In the genomic region with DNA sequence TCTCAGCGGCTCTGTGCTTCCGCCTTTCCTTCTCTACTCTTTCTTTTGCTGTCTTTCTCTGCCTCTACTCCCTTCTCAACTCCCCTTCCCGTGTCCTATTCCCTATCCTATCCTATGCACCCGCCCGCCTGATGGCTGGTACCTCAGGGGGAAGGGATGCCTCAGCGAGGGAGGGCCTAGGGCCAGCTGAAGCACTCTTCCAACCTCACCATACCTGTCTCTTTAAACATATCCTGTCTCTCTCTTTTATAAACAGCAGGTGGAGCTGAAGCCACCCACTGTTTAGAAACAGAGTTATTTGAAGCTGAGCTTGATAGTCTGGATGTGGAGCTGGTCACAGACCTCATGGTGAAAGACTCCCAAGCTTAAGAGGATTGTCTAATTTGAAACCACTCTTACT, we compare ENCODE assay signal across 35 mouse cellular contexts. TPM values are rescaled to one million over a fixed set of nuclear protein-coding genes. Genes with fewer than 3 reads are reported as not detected.
DNase-seq lines count a peak whose midpoint lies in the region; ATAC-seq and TF ChIP-seq lines count a peak whose summit lies in the region.
"Had no signal": no experiment of that assay in that cellular context is flagged by ENCODE, and none has a peak within 500 bp of the region (broad histone marks: within the 10 kb centered on the region; RNA-seq: fewer than 3 reads in every experiment).

No protein-coding gene starts in this region.

- TF ChIP-seq POLR2A in ES-Bruce4 (IDR thresholded peaks at IDR 0.05; ENCODE audit: insufficient read depth, low read length), result no peak

- no peaks in the 10 kb centered on the region for H3K4me1 ChIP-seq in ES-Bruce4 (ENCODE audit: control insufficient read depth, insufficient read depth, low read length)
- H3K4me1 ChIP-seq in stomach, postnatal 0 days (replicated peaks; ENCODE audit: control insufficient read depth, insufficient read depth), result no peaks in the 10 kb centered on the region
- no peaks in the 10 kb centered on the region for H3K4me1 ChIP-seq in forebrain, embryonic 13.5 days
- H3K4me1 ChIP-seq: embryonic facial prominence, embryonic 10.5 days; forebrain, embryonic 10.5 days; hindbrain, embryonic 13.5 days; limb, embryonic 12.5 days had no signal

- no peak overlapping the region for H3K27ac ChIP-seq in layer of hippocampus, adult 2 months
- no peak overlapping the region for H3K27ac ChIP-seq in ES-Bruce4 (ENCODE audit: insufficient read depth, low read length)
- no peak overlapping the region for H3K27ac ChIP-seq in stomach, postnatal 0 days (replicated peaks)
- no peak overlapping the region for H3K27ac ChIP-seq in forebrain, embryonic 13.5 days
- H3K27ac ChIP-seq: embryonic facial prominence, embryonic 10.5 days; forebrain, embryonic 10.5 days; hindbrain, embryonic 13.5 days; limb, embryonic 12.5 days; macrophage had no signal

- no peak for TF ChIP-seq EP300 in ES-Bruce4 (IDR thresholded peaks at IDR 0.05; ENCODE audit: insufficient read depth, low read depth, low read length)
- TF ChIP-seq EP300 in stomach, postnatal 0 days (optimal IDR thresholded peaks at IDR 0.05), result no peak

- H3K9ac ChIP-seq in ES-Bruce4 (ENCODE audit: low read depth, poor library complexity, severe bottlenecking), result no peak overlapping the region
- no peak overlapping the region for H3K9ac ChIP-seq in stomach, postnatal 0 days (ENCODE audit: low read length)
- no peak overlapping the region for H3K9ac ChIP-seq in forebrain, embryonic 13.5 days
- H3K9ac ChIP-seq: forebrain, postnatal 0 days; hindbrain, embryonic 13.5 days; limb, embryonic 12.5 days had no signal

- ATAC-seq in stomach, postnatal 0 days (ENCODE audit: low FRiP score, low TSS enrichment), result no peak
- ATAC-seq in forebrain, embryonic 13.5 days, result no peak
- ATAC-seq: forebrain, postnatal 0 days; inflammation-experienced regulatory T-cells, adult 6 months; lung, postnatal 0 days had no signal

- no peak for DNase-seq in layer of hippocampus, adult 2 months (ENCODE audit: low spot score in 2 of 2)
- DNase-seq in layer of hippocampus, adult 9-10 months (ENCODE audit: low spot score), result no peak
- DNase-seq in R1 (ENCODE audit: low read depth, low spot score), result peak; percentile 72
- DNase-seq in stomach, postnatal 0 days (ENCODE audit: low spot score), result no peak
- DNase-seq in left cerebral cortex, adult 9 months (ENCODE audit: low spot score in 2 of 2), result no peak
- DNase-seq: adrenal gland, postnatal 25 days; B cell, adult 2 months; cerebellum, adult 9-10 months; forebrain, postnatal 0 days; gastrocnemius, postnatal 14 days; heart, postnatal 36 days; kidney, adult 8-10 months; kidney, postnatal 10 days; layer of hippocampus, postnatal 36 days; right cerebral cortex, postnatal 14 days; spleen, adult 18-20 months had no signal

- H3K4me3 ChIP-seq in layer of hippocampus, adult 2 months, result no peak overlapping the region
- peak overlapping the region; percentile 76 for H3K4me3 ChIP-seq in ES-Bruce4 (ENCODE audit: low read depth, low read length)
- no peak overlapping the region for H3K4me3 ChIP-seq in stomach, postnatal 0 days (ENCODE audit: low read depth, low read length)
- no peak overlapping the region for H3K4me3 ChIP-seq in forebrain, embryonic 13.5 days
- H3K4me3 ChIP-seq: embryonic facial prominence, embryonic 10.5 days; forebrain, embryonic 10.5 days; hindbrain, embryonic 13.5 days; limb, embryonic 12.5 days had no signal

- no peaks in the 10 kb centered on the region for H3K9me3 ChIP-seq in ES-Bruce4 (replicated peaks; ENCODE audit: control insufficient read depth, insufficient read depth, low read length, poor library complexity, severe bottlenecking)
- no peaks in the 10 kb centered on the region for H3K9me3 ChIP-seq in stomach, postnatal 0 days (ENCODE audit: control insufficient read depth, low read length)
- H3K9me3 ChIP-seq in forebrain, embryonic 13.5 days (replicated peaks), result 0 out of 2 replicates have a peak, but pooled peaks cover 4% of the 10 kb centered on the region
- H3K9me3 ChIP-seq: hindbrain, embryonic 13.5 days; limb, embryonic 12.5 days had no signal

- no peak overlapping the region for H3K4me2 ChIP-seq in stomach, postnatal 0 days (replicated peaks; ENCODE audit: low read depth)
- H3K4me2 ChIP-seq in forebrain, embryonic 13.5 days, result no peak overlapping the region
- H3K4me2 ChIP-seq: hindbrain, embryonic 13.5 days; limb, embryonic 12.5 days; midbrain, embryonic 11.5 days had no signal

- H3K36me3 ChIP-seq in ES-Bruce4 (ENCODE audit: control insufficient read depth, insufficient read depth, low read length, poor library complexity, severe bottlenecking), result no peaks in the 10 kb centered on the region
- no peaks in the 10 kb centered on the region for H3K36me3 ChIP-seq in stomach, postnatal 0 days (ENCODE audit: control insufficient read depth, insufficient read depth, low read length)
- H3K36me3 ChIP-seq in forebrain, embryonic 13.5 days (ENCODE audit: poor library complexity, severe bottlenecking), result no peaks in the 10 kb centered on the region
- H3K36me3 ChIP-seq: embryonic facial prominence, embryonic 10.5 days; forebrain, embryonic 10.5 days; hindbrain, embryonic 13.5 days; limb, embryonic 12.5 days had no signal

- no peaks in the 10 kb centered on the region for H3K27me3 ChIP-seq in ES-Bruce4 (ENCODE audit: control insufficient read depth, insufficient read depth, low read length, poor library complexity, severe bottlenecking)
- H3K27me3 ChIP-seq in stomach, postnatal 0 days (ENCODE audit: control insufficient read depth, insufficient read depth, low read length), result no peaks in the 10 kb centered on the region
- no peaks in the 10 kb centered on the region for H3K27me3 ChIP-seq in forebrain, embryonic 13.5 days
- H3K27me3 ChIP-seq: CH12.LX; hindbrain, embryonic 13.5 days; limb, embryonic 12.5 days had no signal

- TF ChIP-seq CTCF in layer of hippocampus, adult 2 months (conservative IDR thresholded peaks at IDR 0.05), result 0 out of 2 replicates have a peak, but pooled peaks have one; percentile 5
- TF ChIP-seq CTCF in ES-Bruce4 (IDR thresholded peaks at IDR 0.05; ENCODE audit: low read depth, low read length), result no peak
- 0 out of 2 replicates have a peak, but pooled peaks have one; percentile 14 for TF ChIP-seq CTCF in stomach, postnatal 0 days (IDR thresholded peaks at IDR 0.05; ENCODE audit: low read depth)

- WGBS in stomach, postnatal 0 days, result 96% methylated on average over 6 of the region's 6 CpGs
- WGBS in forebrain, embryonic 13.5 days, result 92% methylated on average over 6 of the region's 6 CpGs

RNA-seq across cellular contexts. Expression of a gene that starts 6.4 kb away (rescaled TPM):
- total RNA-seq in layer of hippocampus, adult 2 months (2021), result not detected
- polyA plus RNA-seq in ES-Bruce4 (2011; ENCODE audit: insufficient read depth, insufficient read length, low read depth, missing spikeins), result 0.82 and 1.8 TPM in 2 replicates
- 1.4 and 2.6 TPM in 2 replicates for polyA plus RNA-seq in stomach, postnatal 0 days (2015; fragmentation: Nextera tagmentation; extraction: Ambion mirVana)
- not detected in 2 replicates for polyA plus RNA-seq in forebrain, embryonic 13.5 days (2015; fragmentation: Nextera tagmentation; extraction: Ambion mirVana)
- total RNA-seq: CH12.LX; gastrocnemius, postnatal 14 days; heart, adult 8-10 months; heart, postnatal 36 days had no signal
- polyA plus RNA-seq: forebrain, embryonic 10.5 days; forebrain, postnatal 0 days; heart, embryonic 14.5 days; hindbrain, embryonic 13.5 days; inflammation-experienced regulatory T-cells, adult 6 months; limb, embryonic 12.5 days; macrophage; midbrain, embryonic 11.5 days; neural tube, embryonic 11.5 days; testis, adult 2 months; urinary bladder, adult 2 months had no signal

RNA-seq across cellular contexts. Expression of a gene that starts 39.0 kb away (rescaled TPM):
- under 1 TPM in 1 of 2 experiments, not detected in 1; 0.36 TPM for total RNA-seq in layer of hippocampus, adult 2 months (2021)
- 0.42 and 1.1 TPM in 2 replicates for polyA plus RNA-seq in ES-Bruce4 (2011; ENCODE audit: insufficient read depth, insufficient read length, low read depth, missing spikeins)
- polyA plus RNA-seq in stomach, postnatal 0 days (2015; fragmentation: Nextera tagmentation; extraction: Ambion mirVana), result not detected in 2 replicates
- 0.14 TPM in 1 of 2 replicates, not detected in the other for polyA plus RNA-seq in forebrain, embryonic 13.5 days (2015; fragmentation: Nextera tagmentation; extraction: Ambion mirVana)
- total RNA-seq: forebrain, postnatal 0 days had no signal
- polyA plus RNA-seq: hindbrain, embryonic 13.5 days; inflammation-experienced regulatory T-cells, adult 6 months; limb, embryonic 12.5 days; lung, postnatal 0 days; macrophage; testis, adult 2 months; urinary bladder, adult 2 months had no signal

RNA-seq across cellular contexts. Expression of a gene that starts 53.5 kb away (rescaled TPM):
- total RNA-seq in layer of hippocampus, adult 2 months (2021), result 10 to 100 TPM; 31.9 to 33.3 TPM
- polyA plus RNA-seq in ES-Bruce4 (2011; ENCODE audit: insufficient read depth, insufficient read length, low read depth, missing spikeins), result 44.4 and 46.0 TPM in 2 replicates
- polyA plus RNA-seq in stomach, postnatal 0 days (2015; fragmentation: Nextera tagmentation; extraction: Ambion mirVana), result 58.5 and 61.0 TPM in 2 replicates
- polyA plus RNA-seq in forebrain, embryonic 13.5 days (2015; fragmentation: Nextera tagmentation; extraction: Ambion mirVana), result 82.1 and 82.3 TPM in 2 replicates

RNA-seq across cellular contexts. Expression of a gene that starts 53.6 kb away (rescaled TPM):
- 10 to 100 TPM; 29.1 to 36.6 TPM for total RNA-seq in layer of hippocampus, adult 2 months (2021)
- 4.9 and 5.0 TPM in 2 replicates for polyA plus RNA-seq in ES-Bruce4 (2011; ENCODE audit: insufficient read depth, insufficient read length, low read depth, missing spikeins)
- polyA plus RNA-seq in stomach, postnatal 0 days (2015; fragmentation: Nextera tagmentation; extraction: Ambion mirVana), result 1.9 and 2.1 TPM in 2 replicates
- polyA plus RNA-seq in forebrain, embryonic 13.5 days (2015; fragmentation: Nextera tagmentation; extraction: Ambion mirVana), result 13.3 and 13.8 TPM in 2 replicates

RNA-seq across cellular contexts. Expression of a gene that starts 59.4 kb away (rescaled TPM):
- total RNA-seq in layer of hippocampus, adult 2 months (2021), result not detected
- not detected in 2 replicates for polyA plus RNA-seq in ES-Bruce4 (2011; ENCODE audit: insufficient read depth, insufficient read length, low read depth, missing spikeins)
- polyA plus RNA-seq in stomach, postnatal 0 days (2015; fragmentation: Nextera tagmentation; extraction: Ambion mirVana), result 2.0 and 2.1 TPM in 2 replicates
- not detected in 2 replicates for polyA plus RNA-seq in forebrain, embryonic 13.5 days (2015; fragmentation: Nextera tagmentation; extraction: Ambion mirVana)
- total RNA-seq: adrenal gland, postnatal 25 days; CH12.LX; forebrain, postnatal 0 days; gastrocnemius, postnatal 14 days; heart, adult 8-10 months; heart, postnatal 36 days; layer of hippocampus, postnatal 36 days; left cerebral cortex, postnatal 14 days had no signal
- polyA plus RNA-seq: brain, embryonic 14.5 days; cortical plate, adult 2 months; embryonic facial prominence, embryonic 10.5 days; forebrain, embryonic 10.5 days; forebrain, postnatal 0 days; heart, embryonic 14.5 days; hindbrain, embryonic 13.5 days; inflammation-experienced regulatory T-cells, adult 6 months; limb, embryonic 12.5 days; lung, postnatal 0 days; macrophage; midbrain, embryonic 11.5 days; neural tube, embryonic 11.5 days; urinary bladder, adult 2 months had no signal
